Mouse (Mus musculus): ENCODE data around the gene Mt2.

The Mt2 gene

GRCm38 (mm10) chr8:94199202-94199869 is 26.9 kb downstream of the Mt2 start:
- peak; percentile 71 for DNase-seq (ENCODE audit: low spot score)

- no peak for DNase-seq (ENCODE audit: low spot score)
These were observed 31.6 kb downstream of the Mt2 start for GRCm38 (mm10) chr8:94204043-94204442.

DNA sequence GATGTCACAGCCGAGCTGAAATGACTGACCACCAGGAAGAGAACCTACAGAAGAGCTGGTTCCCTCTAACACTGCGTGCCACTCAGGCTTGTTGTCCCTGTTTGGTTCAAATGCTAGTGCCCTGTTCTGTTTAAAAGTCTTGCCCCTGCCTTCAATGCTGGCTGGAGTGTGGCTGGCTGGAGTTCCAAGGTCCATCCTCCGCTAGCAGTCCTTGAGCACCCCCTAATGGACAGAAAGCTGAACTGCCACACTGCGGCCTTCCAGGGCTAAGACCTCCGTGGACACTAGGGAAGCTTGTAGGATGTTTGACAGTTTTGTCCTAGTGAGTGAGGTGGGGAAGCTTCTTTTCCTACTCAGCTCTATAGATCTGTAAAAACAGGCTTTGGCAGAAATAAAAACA is 33.3 kb downstream of the Mt2 start:
- peak; percentile 72 for DNase-seq (ENCODE audit: low spot score)

- DNase-seq (ENCODE audit: low spot score), result no peak
These were observed 33.8 kb downstream of the Mt2 start for GRCm38 (mm10) chr8:94206256-94206655.

DNA sequence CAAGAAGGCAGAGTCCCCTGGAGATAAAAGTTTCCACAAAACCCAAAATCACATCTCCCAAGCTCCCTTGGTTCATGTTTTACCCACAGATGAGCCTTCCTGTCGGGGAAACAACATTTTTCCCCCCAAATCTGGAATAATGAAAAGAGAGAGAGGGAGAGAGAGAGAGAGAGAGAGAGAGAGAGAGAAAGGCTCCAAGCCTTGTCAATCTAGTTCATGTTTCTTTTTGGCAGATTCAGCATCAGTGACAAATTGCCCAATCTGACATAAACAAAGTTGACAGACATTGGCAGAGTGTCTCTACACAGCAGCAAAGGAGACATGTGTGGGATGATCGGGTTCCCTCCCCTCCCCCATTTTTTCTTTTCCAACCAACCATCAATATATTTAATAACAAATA is 35.0 kb downstream of the Mt2 start:
- DNase-seq (ENCODE audit: low spot score), result no peak

DNA sequence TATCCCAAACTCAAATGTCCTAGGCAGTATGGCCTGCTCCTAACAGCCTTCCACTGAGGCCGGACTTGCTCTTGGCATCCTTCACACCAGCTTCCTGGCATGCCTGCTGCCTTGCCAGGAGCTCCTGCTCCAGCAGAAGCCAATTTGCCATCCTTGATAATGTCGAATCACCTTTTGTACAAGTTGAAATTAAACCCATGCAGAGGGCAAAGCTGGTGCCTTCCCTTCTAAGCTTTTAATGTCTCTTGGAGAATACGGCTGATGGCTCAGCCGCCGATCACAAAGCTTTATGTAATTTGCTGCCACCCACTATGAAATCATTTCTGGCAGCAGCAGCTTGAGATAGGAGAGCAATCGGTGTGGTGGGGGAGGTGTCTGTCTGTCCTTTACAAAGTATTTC is 37.2 kb downstream of the Mt2 start:
- no peak for DNase-seq (ENCODE audit: low spot score)

DNA sequence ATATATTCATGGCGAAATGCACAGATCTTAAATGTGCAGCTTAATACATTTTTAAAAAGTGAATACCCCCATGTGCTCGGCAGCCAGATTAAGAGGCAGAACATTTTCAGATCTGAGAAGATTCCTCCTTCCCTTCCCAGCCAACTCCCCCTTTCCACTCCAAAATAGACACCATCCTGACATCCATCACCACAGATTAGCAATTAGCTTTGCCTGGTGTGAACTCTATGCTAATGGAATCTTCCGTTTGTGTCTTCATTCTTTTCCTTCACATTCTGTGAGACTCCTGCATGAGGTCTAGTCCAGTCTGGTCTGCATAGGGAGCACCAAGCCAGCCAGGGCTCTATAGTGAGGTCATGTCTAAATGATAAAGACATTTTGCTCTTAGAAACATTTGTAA is 37.8 kb downstream of the Mt2 start:
- DNase-seq (ENCODE audit: low spot score), result no peak

- no peak for DNase-seq (ENCODE audit: low spot score)
These were observed 41.4 kb downstream of the Mt2 start for GRCm38 (mm10) chr8:94213819-94214218.

GRCm38 (mm10) chr8:94214252-94215173 is 42.0 kb downstream of the Mt2 start, which contains the start of gene Nup93:
Gene Nup93 (plus strand): TSS chr8:94214564.
- DNase-seq (ENCODE audit: low spot score), result peak; percentile 99

Data from yolk sac, embryonic 10.5 days (tissue).